Comparison of ENCODE assay signal across 8 mouse cellular contexts in genomic region chr2:78048030-78048705, GRCm38 (mm10).
DNase-seq lines count a peak whose midpoint lies in the region; ATAC-seq and TF ChIP-seq lines count a peak whose summit lies in the region.

No protein-coding gene starts in this region.

- peaks cover 17% of the 10 kb centered on the region; the same call in 1 of the 2 replicates for H3K27me3 ChIP-seq in embryonic facial prominence, embryonic 13.5 days
- no peaks in the 10 kb centered on the region for H3K27me3 ChIP-seq in intestine, postnatal 0 days (replicated peaks; ENCODE audit: control insufficient read depth, insufficient read depth, low read length)
- H3K27me3 ChIP-seq in neural tube, embryonic 13.5 days, result no peaks in the 10 kb centered on the region

- 42% methylated on average over 11 of the region's 11 CpGs for WGBS in embryonic facial prominence, embryonic 13.5 days
- 42% methylated on average over 11 of the region's 11 CpGs for WGBS in intestine, postnatal 0 days
- WGBS in neural tube, embryonic 13.5 days, result 41% methylated on average over 11 of the region's 11 CpGs

- H3K27ac ChIP-seq in embryonic facial prominence, embryonic 13.5 days, result no peak overlapping the region
- H3K27ac ChIP-seq in intestine, postnatal 0 days (ENCODE audit: low read depth, low read length), result no peak overlapping the region
- no peak overlapping the region for H3K27ac ChIP-seq in neural tube, embryonic 13.5 days (replicated peaks)

- H3K4me3 ChIP-seq in embryonic facial prominence, embryonic 13.5 days, result no peak overlapping the region
- H3K4me3 ChIP-seq in intestine, postnatal 0 days (ENCODE audit: low read depth, low read length), result no peak overlapping the region
- H3K4me3 ChIP-seq in neural tube, embryonic 13.5 days, result 0 out of 2 replicates have a peak overlapping the region, but pooled peaks have one; percentile 26

- no peak overlapping the region for H3K9ac ChIP-seq in embryonic facial prominence, embryonic 13.5 days
- no peak overlapping the region for H3K9ac ChIP-seq in intestine, postnatal 0 days (ENCODE audit: low read depth, low read length)
- 0 out of 2 replicates have a peak overlapping the region, but pooled peaks have one; percentile 47 for H3K9ac ChIP-seq in neural tube, embryonic 13.5 days

- H3K4me1 ChIP-seq in embryonic facial prominence, embryonic 13.5 days, result peaks cover 8% of the 10 kb centered on the region; the same call in 1 of the 2 replicates
- H3K4me1 ChIP-seq in intestine, postnatal 0 days (replicated peaks; ENCODE audit: control insufficient read depth, insufficient read depth, low read length), result 0 out of 2 replicates have a peak, but pooled peaks cover 5% of the 10 kb centered on the region
- H3K4me1 ChIP-seq in neural tube, embryonic 13.5 days (replicated peaks), result peaks cover 13% of the 10 kb centered on the region

- 0 out of 2 replicates have a peak overlapping the region, but pooled peaks have one; percentile 50 for H3K4me2 ChIP-seq in embryonic facial prominence, embryonic 13.5 days
- H3K4me2 ChIP-seq in intestine, postnatal 0 days (replicated peaks; ENCODE audit: low read depth), result peak overlapping the region; percentile 42
- peak overlapping the region; percentile 56 for H3K4me2 ChIP-seq in neural tube, embryonic 13.5 days

- TF ChIP-seq CTCF in intestine, postnatal 0 days (IDR thresholded peaks at IDR 0.05; ENCODE audit: low read depth), result peak; percentile 77

- no peak for ATAC-seq in embryonic facial prominence, embryonic 13.5 days (ENCODE audit: insufficient number of reproducible peaks, insufficient read depth, low FRiP score, low TSS enrichment, low read depth)
- ATAC-seq in intestine, postnatal 0 days, result 0 out of 2 replicates have a peak, but pooled peaks have one; percentile 19
- peak; percentile 60 for ATAC-seq in neural tube, embryonic 13.5 days (ENCODE audit: low read depth)

- no peaks in the 10 kb centered on the region for H3K9me3 ChIP-seq in embryonic facial prominence, embryonic 13.5 days
- no peaks in the 10 kb centered on the region for H3K9me3 ChIP-seq in intestine, postnatal 0 days (ENCODE audit: control insufficient read depth)
- H3K9me3 ChIP-seq in neural tube, embryonic 13.5 days, result no peaks in the 10 kb centered on the region

- H3K36me3 ChIP-seq in embryonic facial prominence, embryonic 13.5 days, result no peaks in the 10 kb centered on the region
- H3K36me3 ChIP-seq in intestine, postnatal 0 days (ENCODE audit: control insufficient read depth, insufficient read depth), result no peaks in the 10 kb centered on the region
- no peaks in the 10 kb centered on the region for H3K36me3 ChIP-seq in neural tube, embryonic 13.5 days

- peak; percentile 21 for DNase-seq in layer of hippocampus, adult 11-12 months (ENCODE audit: low spot score)
- DNase-seq in layer of hippocampus, postnatal 25 days (ENCODE audit: extremely low spot score in 1 of 2, low spot score in 1 of 2), result no peak
- peak; percentile 51 for DNase-seq in MEL-GATA-1-ER (ENCODE audit: extremely low read depth, low read depth)
- no peak for DNase-seq in spleen, adult 12 weeks (ENCODE audit: low spot score)
- no peak for DNase-seq in urinary bladder, postnatal 25 days (ENCODE audit: low spot score)

Comparison
In these comparisons a context has a peak if more than half of its experiments do, and no peak if none do; other contexts are left out.
1. DNase-seq: peak in layer of hippocampus, adult 11-12 months (single experiment) and MEL-GATA-1-ER (single experiment); none in layer of hippocampus, postnatal 25 days (0 of 2), spleen, adult 12 weeks (single experiment) and urinary bladder, postnatal 25 days (single experiment).
2. Peak in every context shown above with its lines, with median percentiles within 50 percentile points of each other: H3K4me2 ChIP-seq.